Mouse (Mus musculus): Measurements from ENCODE around the gene Zfp219.

The Zfp219 gene

GRCm38 (mm10) chr14:52003981-52004495 lies 16.5 kb downstream of the Zfp219 start:
- peaks cover 68% of the 10 kb centered on the region for H3K36me3 ChIP-seq (ENCODE audit: insufficient read depth, low read length)
- no peak for TF ChIP-seq NANOG (IDR thresholded peaks at IDR 0.05; ENCODE audit: borderline replicate concordance, low read length)
- TF ChIP-seq CTCF (conservative IDR thresholded peaks at IDR 0.05; ENCODE audit: low read length) = no peak
- TF ChIP-seq POU5F1 (IDR thresholded peaks at IDR 0.05; ENCODE audit: borderline replicate concordance, low read length) = no peak
- no peaks in the 10 kb centered on the region for H3K9me3 ChIP-seq (ENCODE audit: low read length)
- no peaks in the 10 kb centered on the region for H3K27me3 ChIP-seq (ENCODE audit: insufficient read depth, low read length)
- H3K4me3 ChIP-seq (replicated peaks; ENCODE audit: low read length) = no peak overlapping the region; the same call in 1 of the 2 replicates
- peaks cover 52% of the 10 kb centered on the region for H3K4me1 ChIP-seq (replicated peaks; ENCODE audit: low read depth, low read length)

- TF ChIP-seq NANOG (IDR thresholded peaks at IDR 0.05; ENCODE audit: borderline replicate concordance, low read length) = no peak
- no peak for TF ChIP-seq CTCF (conservative IDR thresholded peaks at IDR 0.05; ENCODE audit: low read length)
- TF ChIP-seq POU5F1 (IDR thresholded peaks at IDR 0.05; ENCODE audit: borderline replicate concordance, low read length) = no peak
- H3K9me3 ChIP-seq (ENCODE audit: low read length) = no peaks in the 10 kb centered on the region
- H3K4me1 ChIP-seq (replicated peaks; ENCODE audit: low read depth, low read length) = peaks cover 41% of the 10 kb centered on the region
- peaks cover 7% of the 10 kb centered on the region for H3K36me3 ChIP-seq (ENCODE audit: insufficient read depth, low read length)
- H3K4me3 ChIP-seq (replicated peaks; ENCODE audit: low read length) = peak overlapping the region; percentile 70
- H3K27me3 ChIP-seq (ENCODE audit: insufficient read depth, low read length) = peaks cover 29% of the 10 kb centered on the region
Observed at GRCm38 (mm10) chr14:51997483-51997882, 23.1 kb downstream of the Zfp219 start.

- peaks cover 29% of the 10 kb centered on the region for H3K27me3 ChIP-seq (ENCODE audit: insufficient read depth, low read length)
- no peak for TF ChIP-seq POU5F1 (IDR thresholded peaks at IDR 0.05; ENCODE audit: borderline replicate concordance, low read length)
- TF ChIP-seq NANOG (IDR thresholded peaks at IDR 0.05; ENCODE audit: borderline replicate concordance, low read length) = no peak
- no peak for TF ChIP-seq CTCF (conservative IDR thresholded peaks at IDR 0.05; ENCODE audit: low read length)
- no peaks in the 10 kb centered on the region for H3K9me3 ChIP-seq (ENCODE audit: low read length)
- H3K4me3 ChIP-seq (replicated peaks; ENCODE audit: low read length) = peak overlapping the region; percentile 70
- H3K4me1 ChIP-seq (replicated peaks; ENCODE audit: low read depth, low read length) = peaks cover 41% of the 10 kb centered on the region
- peaks cover under 1% of the 10 kb centered on the region for H3K36me3 ChIP-seq (ENCODE audit: insufficient read depth, low read length)
Observed at GRCm38 (mm10) chr14:51996866-51997265, 23.7 kb downstream of the Zfp219 start.

- TF ChIP-seq CTCF (conservative IDR thresholded peaks at IDR 0.05; ENCODE audit: low read length) = peak; percentile 46
- no peak for TF ChIP-seq POU5F1 (IDR thresholded peaks at IDR 0.05; ENCODE audit: borderline replicate concordance, low read length)
- Histone ChIP-seq H3K9me3 (ENCODE audit: low read length) (no peaks in the 10 kb centered on the region), H3K4me3 (replicated peaks; ENCODE audit: low read length) (peak overlapping the region; percentile 70), H3K36me3 (ENCODE audit: insufficient read depth, low read length) (no peaks in the 10 kb centered on the region), H3K4me1 (replicated peaks; ENCODE audit: low read depth, low read length) (peaks cover 41% of the 10 kb centered on the region), H3K27me3 (ENCODE audit: insufficient read depth, low read length) (peaks cover 29% of the 10 kb centered on the region)
Observed at GRCm38 (mm10) chr14:51996231-51996841, 24.2 kb downstream of the Zfp219 start.

- H3K36me3 ChIP-seq (ENCODE audit: insufficient read depth, low read length) = no peaks in the 10 kb centered on the region
- 0 out of 2 replicates have a peak overlapping the region, but pooled peaks have one; percentile 32 for H3K4me3 ChIP-seq (replicated peaks; ENCODE audit: low read length)
- no peak for TF ChIP-seq NANOG (IDR thresholded peaks at IDR 0.05; ENCODE audit: borderline replicate concordance, low read length)
- no peak for TF ChIP-seq CTCF (conservative IDR thresholded peaks at IDR 0.05; ENCODE audit: low read length)
- no peak for TF ChIP-seq POU5F1 (IDR thresholded peaks at IDR 0.05; ENCODE audit: borderline replicate concordance, low read length)
- H3K9me3 ChIP-seq (ENCODE audit: low read length) = no peaks in the 10 kb centered on the region
- H3K27me3 ChIP-seq (ENCODE audit: insufficient read depth, low read length) = peaks cover 35% of the 10 kb centered on the region
- H3K4me1 ChIP-seq (replicated peaks; ENCODE audit: low read depth, low read length) = peaks cover 41% of the 10 kb centered on the region
Observed at GRCm38 (mm10) chr14:51995219-51995871, 25.2 kb downstream of the Zfp219 start.

- H3K4me1 ChIP-seq (replicated peaks; ENCODE audit: low read depth, low read length) = peaks cover 48% of the 10 kb centered on the region
- H3K27me3 ChIP-seq (ENCODE audit: insufficient read depth, low read length) = peaks cover 42% of the 10 kb centered on the region
- H3K36me3 ChIP-seq (ENCODE audit: insufficient read depth, low read length) = no peaks in the 10 kb centered on the region
- no peak for TF ChIP-seq NANOG (IDR thresholded peaks at IDR 0.05; ENCODE audit: borderline replicate concordance, low read length)
- no peak for TF ChIP-seq POU5F1 (IDR thresholded peaks at IDR 0.05; ENCODE audit: borderline replicate concordance, low read length)
- TF ChIP-seq CTCF (conservative IDR thresholded peaks at IDR 0.05; ENCODE audit: low read length) = no peak
- no peaks in the 10 kb centered on the region for H3K9me3 ChIP-seq (ENCODE audit: low read length)
- 0 out of 2 replicates have a peak overlapping the region, but pooled peaks have one; percentile 32 for H3K4me3 ChIP-seq (replicated peaks; ENCODE audit: low read length)
Observed at GRCm38 (mm10) chr14:51994453-51994852, 26.1 kb downstream of the Zfp219 start.

- no peak for TF ChIP-seq NANOG (IDR thresholded peaks at IDR 0.05; ENCODE audit: borderline replicate concordance, low read length)
- no peak for TF ChIP-seq CTCF (conservative IDR thresholded peaks at IDR 0.05; ENCODE audit: low read length)
- TF ChIP-seq POU5F1 (IDR thresholded peaks at IDR 0.05; ENCODE audit: borderline replicate concordance, low read length) = no peak
- Histone ChIP-seq H3K27me3 (ENCODE audit: insufficient read depth, low read length) (peaks cover 59% of the 10 kb centered on the region), H3K4me3 (replicated peaks; ENCODE audit: low read length) (peak overlapping the region; percentile 65), H3K36me3 (ENCODE audit: insufficient read depth, low read length) (no peaks in the 10 kb centered on the region), H3K4me1 (replicated peaks; ENCODE audit: low read depth, low read length) (peaks cover 40% of the 10 kb centered on the region), H3K9me3 (ENCODE audit: low read length) (no peaks in the 10 kb centered on the region)
Observed at GRCm38 (mm10) chr14:51989461-51989970, 31.0 kb downstream of the Zfp219 start.

GRCm38 (mm10) chr14:51988731-51989130 lies 31.8 kb downstream of the Zfp219 start:
- Histone ChIP-seq H3K4me3 (replicated peaks; ENCODE audit: low read length) (peak overlapping the region; percentile 65), H3K9me3 (ENCODE audit: low read length) (no peaks in the 10 kb centered on the region), H3K36me3 (ENCODE audit: insufficient read depth, low read length) (no peaks in the 10 kb centered on the region), H3K27me3 (ENCODE audit: insufficient read depth, low read length) (peaks cover 62% of the 10 kb centered on the region), H3K4me1 (replicated peaks; ENCODE audit: low read depth, low read length) (peaks cover 41% of the 10 kb centered on the region)
- TF ChIP-seq NANOG (IDR thresholded peaks at IDR 0.05; ENCODE audit: borderline replicate concordance, low read length) (no peak), POU5F1 (IDR thresholded peaks at IDR 0.05; ENCODE audit: borderline replicate concordance, low read length) (no peak), CTCF (conservative IDR thresholded peaks at IDR 0.05; ENCODE audit: low read length) (no peak)
